Mouse (Mus musculus) frontal cortex, postnatal 14 days (tissue): ENCODE measurements at regions not wholly inside any gene's neighbourhood (a gene's known extent, or its start where the extent isn't known, plus 50 kb on each side); places are given as distances from the start of the nearest gene placed in this dataset.

Experiments used
- DNase-seq, 2 experiments: peaks; one replicate each; pipeline ENCODE4 v3.0.0; 2022; ENCODE audit warnings: low spot score in 2 of 2

DNA sequence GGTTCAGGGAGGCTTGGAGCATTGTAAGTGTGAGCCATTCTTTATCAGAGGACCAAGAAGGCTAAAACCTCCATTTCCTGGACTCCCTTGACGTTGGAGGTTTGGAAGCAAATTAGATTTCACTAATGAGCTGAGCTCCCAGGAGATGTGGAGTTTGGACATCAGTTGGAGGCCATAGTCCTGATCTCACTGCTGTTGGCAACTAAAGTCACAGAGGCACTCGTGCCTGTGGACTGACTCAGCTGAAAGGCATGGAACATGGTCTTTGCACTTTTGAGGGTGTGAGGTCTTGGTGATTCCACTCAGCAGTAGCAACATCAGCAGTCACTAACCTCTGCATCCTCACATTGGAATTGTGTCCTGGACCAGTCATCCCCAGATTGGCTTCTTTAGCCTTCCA is 169.1 kb upstream of the Klf4 start:
- no peak for DNase-seq

DNA sequence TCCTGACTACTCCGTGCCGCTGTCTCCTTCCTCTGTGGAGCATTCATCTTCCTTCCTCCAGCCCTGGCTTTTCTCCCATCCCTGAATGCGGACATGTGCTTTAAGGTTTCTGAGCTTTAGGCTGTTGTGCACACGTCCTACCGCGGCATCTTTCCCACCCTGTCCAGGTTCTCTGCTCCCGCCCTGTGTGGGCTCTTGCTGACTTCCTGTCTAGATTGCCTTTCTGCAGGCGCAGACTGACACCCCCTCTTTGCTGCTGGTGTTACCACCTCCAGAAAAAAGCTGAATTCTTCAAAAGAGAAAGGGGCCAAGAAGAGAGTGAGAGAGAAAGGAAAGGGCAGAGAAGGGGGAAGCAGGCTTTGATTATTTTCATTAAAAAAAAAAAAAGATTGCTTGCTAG is 167.7 kb upstream of the Klf4 start:
- DNase-seq, result no peak

DNA sequence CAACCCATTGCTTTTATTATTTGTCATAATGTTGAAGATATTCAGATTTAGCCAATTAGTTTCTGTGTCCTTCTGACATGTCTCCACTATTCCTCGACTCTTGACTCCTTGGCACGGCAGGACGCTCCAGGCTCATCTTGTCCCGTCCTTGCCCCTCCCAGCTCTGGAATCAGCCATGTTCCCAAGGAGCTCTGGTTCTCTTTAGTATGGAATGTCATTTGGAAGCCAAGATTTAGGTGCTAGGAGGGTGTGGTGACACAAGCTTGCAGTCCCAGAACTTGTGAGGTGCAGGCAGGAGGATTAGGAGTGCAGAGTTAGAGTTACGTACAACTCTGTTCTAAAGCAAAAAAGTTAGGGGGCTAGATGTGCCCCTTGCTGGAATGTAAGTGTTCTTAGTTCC is 166.9 kb upstream of the Klf4 start:
- DNase-seq, result no peak

DNA sequence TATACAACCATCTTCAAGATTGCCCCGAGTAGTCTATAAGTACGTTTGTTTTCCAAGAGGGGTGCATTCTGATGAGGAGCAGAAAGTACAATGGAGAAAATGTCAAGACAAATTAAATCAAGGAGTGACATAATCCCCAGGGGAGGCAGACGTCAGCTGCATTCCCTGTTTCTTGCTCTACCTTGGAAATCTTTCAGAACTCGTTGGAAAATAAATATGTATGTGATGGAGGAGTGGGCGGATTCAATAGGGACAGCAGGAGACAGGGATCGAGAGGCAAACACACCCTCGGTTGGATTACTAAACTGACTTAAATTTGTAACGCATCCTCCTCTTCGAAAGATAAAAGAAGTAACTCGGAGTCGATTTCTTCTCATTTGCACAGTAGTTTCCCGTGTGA is 164.8 kb upstream of the Klf4 start:
- no peak for DNase-seq

DNA sequence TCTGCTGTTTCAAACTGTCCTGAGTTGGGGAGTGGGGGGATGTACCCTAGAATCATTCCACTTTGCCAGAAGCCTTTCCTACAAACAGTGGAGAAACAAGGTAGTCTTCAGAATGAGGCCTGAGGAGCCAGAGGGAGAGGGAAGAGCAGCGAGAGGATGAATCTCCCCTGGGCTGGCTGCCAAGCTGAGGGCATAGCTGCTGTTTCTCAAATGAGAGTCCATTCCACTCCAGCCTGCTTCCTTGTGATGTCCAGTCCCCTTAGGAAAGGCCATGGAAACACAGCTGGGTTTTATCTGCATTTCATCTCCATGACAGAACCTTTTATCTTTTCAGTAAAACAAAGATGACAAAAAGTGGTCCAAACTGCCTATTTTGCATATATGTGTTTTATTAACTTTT is 164.2 kb upstream of the Klf4 start:
- DNase-seq, result no peak

DNA sequence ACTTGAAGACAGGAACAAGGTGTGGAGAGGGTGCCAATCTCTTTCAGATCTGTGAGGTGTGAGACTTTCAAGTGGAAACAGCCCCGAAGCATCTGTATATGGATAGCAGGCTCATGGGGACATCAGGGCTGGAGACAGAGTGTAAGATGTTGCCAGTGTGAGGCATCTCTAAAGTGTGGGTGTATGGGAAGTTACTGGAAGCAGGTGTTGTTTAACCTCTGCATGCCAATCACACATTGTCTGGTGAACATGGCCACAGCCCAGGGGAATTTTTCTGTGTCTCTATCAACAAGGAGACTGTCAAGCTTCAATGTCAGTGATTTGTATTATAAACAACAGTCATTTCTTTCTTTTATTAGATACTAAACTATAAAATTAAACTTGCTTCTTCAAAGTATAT is 163.0 kb upstream of the Klf4 start:
- DNase-seq, result no peak

DNA sequence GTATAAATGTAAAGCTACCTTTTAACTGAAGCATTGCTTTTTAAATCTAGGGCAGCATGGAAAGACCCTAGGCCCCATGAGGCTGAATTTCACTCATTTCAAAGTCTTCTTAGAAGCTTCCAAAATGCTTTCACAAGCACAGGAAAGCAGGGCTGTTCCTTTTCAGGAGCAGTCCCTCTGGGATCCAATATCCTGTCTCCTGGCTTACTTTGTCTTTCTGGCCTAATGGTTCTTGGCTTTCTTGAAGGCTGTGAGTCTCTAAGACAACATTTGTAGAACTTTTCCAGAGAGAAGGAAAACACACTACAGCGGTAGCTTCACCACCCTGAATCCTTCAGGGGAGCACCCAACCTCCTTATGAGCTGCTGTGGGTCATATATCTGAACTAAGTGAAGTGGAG is 157.2 kb upstream of the Klf4 start:
- no peak for DNase-seq

DNA sequence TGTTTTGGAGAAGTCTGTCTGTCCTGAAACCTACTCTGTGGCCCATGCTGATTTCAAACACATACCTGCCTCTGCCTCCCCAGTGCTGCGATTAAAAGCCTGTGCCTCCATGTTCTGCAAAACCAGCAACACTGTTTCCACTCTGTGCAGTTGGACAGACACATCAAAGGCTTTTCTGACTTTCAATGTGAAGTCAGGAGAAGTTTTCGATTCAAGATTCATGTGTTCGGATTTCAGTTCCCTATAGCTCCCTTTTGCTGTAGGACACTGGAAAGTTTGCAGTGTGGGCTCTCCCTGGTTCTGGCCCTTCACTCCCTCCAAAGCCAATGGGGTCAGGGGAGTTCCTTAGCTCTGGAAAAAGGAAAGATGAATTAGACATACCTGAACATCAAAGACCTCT is 154.5 kb upstream of the Klf4 start:
- DNase-seq, result no peak

DNA sequence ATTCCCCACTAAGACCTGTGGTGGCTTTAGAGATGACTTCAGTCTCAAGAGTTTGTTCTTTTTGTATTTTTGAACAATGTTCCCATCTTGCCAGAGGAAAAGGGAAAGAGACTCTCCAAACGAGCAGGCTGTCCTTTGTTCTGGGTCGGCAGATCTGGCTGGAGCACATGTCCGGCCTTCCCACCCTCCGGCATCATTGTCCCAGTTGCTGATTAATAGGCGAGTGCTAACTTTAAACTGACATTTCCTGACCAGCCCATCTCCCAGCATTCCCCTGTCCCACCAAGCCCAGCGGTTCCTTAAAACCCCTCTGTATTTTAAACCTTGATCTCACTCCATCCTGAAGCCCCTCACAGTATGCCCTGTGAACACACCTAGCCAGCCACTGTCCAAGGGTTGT is 140.0 kb upstream of the Klf4 start:
- DNase-seq, result no peak

DNA sequence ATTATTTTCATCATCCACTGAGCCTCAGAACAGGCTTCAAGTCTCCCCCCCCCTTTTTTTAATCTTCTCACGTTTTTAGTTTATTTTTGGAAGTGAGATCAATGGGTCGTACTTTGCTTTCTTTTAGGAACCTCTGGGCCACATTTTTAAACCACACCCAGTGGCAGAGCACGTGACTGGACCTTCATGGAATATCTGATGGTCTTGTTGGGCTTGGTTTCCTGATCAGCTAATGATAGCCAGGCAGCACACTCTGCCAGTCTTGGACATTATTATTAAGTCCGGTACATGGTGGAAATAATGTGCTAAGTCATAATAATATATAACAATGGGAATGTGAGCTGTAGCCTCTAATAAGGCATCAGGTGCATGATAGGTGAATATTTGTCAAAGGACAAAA is 138.0 kb upstream of the Klf4 start:
- no peak for DNase-seq

DNA sequence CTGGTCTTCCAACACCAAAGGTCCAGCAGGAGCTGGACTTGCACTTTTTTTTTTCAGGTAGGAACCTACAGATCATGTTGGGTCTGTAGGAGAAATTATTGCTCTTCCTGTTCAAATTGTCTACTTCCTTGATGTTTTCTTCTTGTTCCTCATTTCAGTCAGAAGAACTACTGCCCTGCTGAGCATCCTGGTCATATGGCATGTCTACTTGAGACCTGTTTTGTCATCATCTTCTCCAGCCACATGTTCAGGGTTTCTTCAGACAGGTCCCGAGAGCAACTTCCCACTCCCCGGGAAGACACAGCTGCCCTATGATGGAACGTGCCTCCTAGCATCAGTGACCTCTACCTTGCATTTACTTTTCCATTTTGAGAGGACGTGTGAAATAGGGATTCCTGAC is 132.6 kb upstream of the Klf4 start:
- DNase-seq, result no peak

DNA sequence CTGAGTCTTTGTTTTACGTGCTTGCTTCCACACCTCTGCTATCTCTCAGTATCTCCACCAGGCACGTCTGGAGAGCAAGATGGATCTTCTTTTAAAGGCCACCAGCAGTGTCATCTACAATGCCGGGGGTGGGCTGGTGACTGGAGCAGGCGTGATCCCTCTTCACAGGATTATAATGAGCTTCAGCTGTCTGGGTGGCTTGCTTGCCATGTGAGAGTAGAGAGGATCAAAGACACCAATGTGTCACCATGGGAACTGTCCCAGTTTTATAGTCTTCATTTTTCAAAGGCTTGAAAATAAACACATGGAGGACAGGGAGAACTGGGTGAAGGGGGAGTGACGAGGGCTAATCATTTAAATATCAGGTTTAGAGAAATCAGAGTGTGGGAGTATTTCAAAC is 131.6 kb upstream of the Klf4 start:
- peak in 1 of 2 experiments; percentile 27 for DNase-seq

DNA sequence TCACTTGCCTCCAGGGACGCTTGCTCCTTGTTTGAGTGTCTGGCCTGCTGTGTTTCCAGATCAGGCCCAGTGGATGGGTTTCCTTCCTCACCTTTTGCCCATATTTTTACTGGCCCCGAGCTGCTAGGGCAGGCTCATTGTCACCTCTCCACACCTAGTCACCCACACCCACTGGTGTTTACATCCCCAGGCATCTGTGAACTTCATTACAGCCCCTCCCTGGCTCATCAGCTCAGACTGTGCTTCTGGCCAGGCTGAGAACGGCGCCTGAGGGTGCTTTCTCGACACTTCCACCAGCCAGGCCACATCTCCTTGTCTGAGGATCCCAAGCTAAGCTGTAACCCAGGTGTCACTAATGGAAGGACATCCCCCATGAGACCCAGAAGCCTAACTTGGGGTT is 129.8 kb upstream of the Klf4 start:
- DNase-seq, result no peak

DNA sequence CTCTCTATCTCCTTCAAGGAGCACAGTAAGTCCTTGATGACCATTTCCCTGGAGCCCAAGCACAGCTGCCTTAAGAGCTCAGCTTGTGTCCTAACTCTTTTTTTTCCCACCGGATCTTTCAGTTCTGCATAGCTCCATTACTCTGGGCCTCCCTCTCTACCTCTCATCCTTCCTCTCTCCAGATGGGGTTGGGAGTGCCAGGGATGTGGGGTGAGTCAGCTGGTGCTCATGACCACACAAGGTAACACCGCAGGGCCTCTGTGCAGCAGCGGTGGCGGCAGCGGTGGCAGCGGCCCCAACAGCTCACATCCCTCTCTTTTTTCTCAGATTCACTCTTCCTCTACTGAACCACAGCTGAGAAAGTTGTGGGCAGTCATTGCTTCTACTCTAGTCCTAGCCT is 126.6 kb upstream of the Klf4 start:
- DNase-seq, result no peak

DNA sequence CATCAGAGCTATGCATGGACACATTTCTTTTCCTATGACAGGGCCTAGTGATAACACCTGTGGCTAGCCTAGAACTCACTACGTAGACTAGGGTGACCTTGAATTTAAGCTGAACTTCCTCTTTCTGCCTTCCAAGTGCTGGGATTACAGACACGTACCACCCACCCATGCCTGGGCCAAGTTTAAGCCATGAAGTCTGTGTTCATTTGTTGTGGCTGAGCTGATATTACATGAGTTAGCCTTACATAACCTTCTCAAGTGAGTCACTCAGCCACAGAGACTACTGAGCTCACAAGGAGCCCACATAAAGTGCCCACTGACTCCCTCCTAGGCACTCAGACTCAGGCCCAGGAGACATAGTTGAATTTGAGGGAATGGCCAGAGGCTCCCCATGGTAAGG is 123.1 kb upstream of the Klf4 start:
- DNase-seq, result no peak

DNA sequence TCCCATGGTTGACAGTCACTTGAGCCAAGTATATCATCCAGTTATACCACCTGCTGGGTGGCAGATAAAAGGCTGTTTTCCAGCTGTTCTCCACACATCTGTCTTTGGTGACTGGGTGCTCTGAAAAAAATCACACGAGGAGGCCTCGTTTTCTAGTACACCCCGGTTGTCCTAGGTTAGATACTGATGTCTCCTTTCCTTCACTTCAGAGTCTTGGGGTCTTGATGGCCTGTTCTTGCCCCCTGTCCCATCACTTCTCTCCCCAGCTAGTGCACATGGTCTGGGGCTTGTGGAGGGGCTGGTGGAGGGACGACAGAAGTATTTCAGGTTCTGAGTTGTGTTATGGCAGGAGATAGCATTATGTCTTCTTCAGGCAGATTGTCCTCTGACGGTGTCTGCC is 120.4 kb upstream of the Klf4 start:
- no peak for DNase-seq

DNA sequence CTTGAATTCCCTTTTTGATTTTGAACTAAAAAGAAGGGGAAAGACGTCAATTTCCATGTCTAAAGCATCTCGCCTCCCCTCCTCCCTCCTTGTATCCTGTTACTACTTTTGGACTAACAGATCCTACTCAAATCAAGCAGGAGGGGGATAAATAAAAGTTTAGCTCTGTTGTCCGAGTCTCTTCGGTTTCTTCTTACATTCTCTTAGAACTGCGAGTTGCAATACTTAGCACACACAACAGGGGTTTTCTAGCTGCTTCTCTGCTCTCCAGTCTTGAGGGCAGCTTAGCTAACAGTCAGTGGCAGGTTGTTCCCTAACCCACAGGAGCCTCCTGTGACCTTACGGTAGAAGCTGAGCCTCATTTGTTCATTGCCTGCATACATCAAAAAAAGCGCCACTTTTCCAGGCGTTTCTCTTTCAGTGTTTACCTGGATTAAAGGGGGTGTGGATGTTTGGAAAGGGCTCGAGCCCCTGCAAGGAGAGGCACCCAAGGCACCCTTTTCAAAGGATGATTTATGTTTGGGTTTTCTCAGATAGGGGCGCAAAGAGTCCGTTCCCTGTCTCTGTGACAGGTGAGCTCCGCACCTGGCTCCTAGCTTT is 119.6 kb upstream of the Klf4 start:
- DNase-seq, result no peak

DNA sequence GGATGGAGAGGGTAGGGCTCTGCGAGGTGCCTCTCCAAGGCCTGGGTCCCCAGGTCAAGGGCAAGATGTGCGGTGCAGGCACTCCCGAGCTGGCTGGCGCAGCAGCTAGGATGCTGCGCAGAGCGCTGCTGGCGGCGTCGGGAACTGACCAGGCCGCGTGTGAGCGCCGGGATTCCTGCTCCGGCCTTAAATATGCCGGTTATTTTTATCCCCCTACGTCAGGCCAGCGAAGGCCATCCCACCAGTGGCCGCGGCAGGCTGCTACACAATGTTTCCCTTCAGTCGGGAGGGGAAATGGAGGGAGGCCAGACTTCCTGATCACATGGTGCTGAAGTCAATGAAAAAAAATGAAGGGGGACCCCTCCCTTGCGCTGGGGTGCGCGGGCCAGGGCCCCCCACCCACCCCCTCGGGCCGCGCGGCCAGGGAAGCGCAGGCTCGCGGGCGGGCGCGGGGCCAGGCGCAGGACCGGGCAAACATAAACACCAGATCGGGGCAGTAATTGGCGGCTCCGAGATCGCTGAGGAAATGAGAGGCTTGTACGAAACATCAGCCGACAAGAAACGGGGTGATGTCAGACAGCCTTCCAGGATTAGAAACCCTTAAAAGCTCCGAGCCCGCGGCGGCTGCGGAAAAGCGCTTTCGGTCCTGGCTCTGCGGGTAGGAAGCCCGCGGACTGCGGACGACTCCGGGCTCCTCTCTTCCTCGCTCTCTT is 118.9 kb upstream of the Klf4 start:
- DNase-seq, result peak; percentile 66 to 82

DNA sequence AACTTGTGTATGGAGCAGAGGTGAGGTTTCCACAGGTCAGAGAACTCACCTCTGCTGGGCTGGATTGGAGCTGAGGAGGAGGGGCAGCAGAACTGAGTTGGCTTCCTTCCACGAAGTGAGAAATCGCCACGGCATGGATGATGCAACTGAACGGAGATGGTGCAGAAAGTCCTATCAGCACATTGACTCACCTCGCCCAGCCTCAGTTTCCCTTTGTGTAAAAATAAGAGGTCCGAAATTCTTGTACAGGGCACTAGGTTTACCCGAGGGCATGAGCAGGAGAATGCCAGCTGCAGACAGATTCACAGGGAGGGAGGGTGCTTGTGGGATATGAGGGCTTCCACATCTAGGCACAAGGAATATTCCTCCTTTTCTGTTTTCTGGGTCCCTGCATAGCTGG is 117.9 kb upstream of the Klf4 start:
- DNase-seq, result no peak

DNA sequence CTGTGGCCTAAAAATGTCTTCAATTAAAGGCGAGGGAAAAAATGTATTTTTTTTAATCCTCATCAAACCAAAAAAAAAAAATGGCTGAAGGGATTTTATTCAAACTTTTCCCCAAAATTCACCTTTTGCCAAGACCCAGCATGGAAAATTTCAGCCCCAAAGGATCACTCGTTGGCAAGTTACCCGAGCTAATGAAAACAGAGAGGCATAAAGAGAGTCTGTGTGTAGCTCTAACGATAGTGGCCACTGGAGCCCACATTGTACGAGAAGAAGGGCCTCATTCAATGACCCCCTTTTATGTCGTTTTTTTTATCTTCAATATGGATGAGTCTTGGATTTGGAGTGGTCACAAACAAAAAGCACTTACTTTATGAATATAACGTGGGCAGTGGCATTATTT is 116.1 kb upstream of the Klf4 start:
- no peak for DNase-seq

DNA sequence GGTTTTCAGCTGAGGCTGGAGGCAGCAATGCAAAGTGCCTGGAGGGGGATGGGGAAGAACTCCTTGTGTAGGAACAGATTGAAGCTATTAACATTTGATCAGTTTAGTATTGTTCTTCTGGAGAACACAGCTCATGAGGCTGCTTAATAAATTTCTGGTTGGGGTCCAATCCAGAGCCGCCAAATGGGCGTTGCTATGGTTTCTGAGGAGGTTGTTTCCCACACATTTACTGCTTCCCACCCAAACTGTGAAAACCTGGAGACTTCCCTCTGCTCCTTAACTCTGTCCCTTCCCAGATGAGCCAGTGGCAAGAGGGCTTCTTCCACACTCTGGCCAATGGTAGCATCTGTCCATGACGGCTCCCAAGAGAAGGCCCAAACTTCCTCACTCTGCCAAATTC is 113.2 kb upstream of the Klf4 start:
- DNase-seq, result no peak

DNA sequence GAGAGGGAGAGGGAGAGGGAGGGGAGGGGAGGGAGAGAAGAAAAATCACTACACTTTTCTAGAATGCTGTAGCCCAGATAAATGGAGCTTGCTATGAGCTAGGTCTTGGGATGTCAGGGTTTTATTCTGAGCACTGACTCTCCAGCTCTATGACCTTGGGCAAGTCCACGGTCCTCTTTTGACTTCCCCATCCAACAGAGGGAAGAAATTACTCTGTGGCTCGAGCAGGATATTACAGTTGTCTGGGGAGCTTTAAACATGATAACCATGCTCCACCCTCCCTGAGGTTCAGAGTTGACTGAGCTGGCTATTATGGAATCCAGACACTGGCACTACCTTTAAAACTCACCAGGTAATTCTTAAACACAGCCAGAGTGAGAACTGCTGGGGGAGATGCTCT is 112.6 kb upstream of the Klf4 start:
- no peak for DNase-seq

DNA sequence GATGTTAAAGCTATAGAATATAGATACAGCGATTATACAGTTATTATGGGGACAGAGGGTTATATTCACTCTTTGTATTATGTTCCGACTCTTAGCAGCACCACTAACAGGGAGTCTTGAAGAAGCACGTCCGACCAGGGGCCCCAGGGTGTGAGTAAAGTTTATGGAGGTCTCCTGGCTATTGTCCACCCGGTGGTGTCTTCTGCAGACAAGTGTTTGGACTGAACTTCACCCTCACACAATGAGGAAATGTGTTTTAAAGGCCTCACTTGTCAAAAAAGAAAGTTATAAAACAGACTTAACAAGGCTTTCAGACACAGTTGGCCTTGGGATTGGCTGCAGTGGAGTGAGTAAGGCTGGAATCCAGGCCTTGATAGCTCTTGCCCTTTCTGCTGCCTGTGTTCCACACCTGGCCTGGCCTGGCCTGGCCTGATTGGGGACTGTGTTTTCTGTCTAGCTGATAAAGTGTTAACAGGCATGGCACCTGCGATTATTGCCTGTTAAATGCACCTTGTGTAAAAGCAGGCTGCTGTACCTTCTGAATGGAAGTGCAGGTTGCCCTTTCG is 102.8 kb upstream of the Klf4 start:
- no peak for DNase-seq

DNA sequence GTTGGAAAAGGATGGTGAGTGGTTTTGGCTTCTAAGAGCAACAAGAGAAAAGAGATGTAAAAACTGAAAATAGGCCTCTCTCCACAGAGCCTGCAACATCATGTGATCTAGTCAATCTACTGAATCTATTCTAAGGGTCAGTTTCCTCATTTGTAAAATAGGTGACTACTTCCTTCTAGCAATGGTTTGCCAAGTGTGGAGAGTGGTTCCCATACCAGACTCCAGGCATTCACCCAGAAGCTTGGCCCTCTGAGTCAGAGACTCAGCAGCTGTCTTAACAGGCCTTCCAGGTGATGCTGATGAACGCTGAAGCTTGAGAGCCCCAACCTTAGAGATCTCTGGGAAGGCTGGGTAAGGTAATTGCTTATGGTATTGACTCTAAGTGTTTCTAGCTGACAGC is 98.9 kb upstream of the Klf4 start:
- DNase-seq, result no peak
